Mouse (Mus musculus): ENCODE measurements around the gene Omp. TPM values are rescaled to one million over a fixed set of nuclear protein-coding genes. Genes with fewer than 3 reads are reported as not detected.

Gene Omp
- polyA plus RNA-seq, 1 experiment: 9.2 TPM

GRCm38 (mm10) chr7:98171141-98172073 lies 26.1 kb upstream of the Omp start:
- DNase-seq (ENCODE audit: low read depth): no peak

GRCm38 (mm10) chr7:98164999-98165528 lies 19.8 kb upstream of the Omp start:
- no peak for DNase-seq (ENCODE audit: low read depth)

GRCm38 (mm10) chr7:98164382-98164998 lies 19.2 kb upstream of the Omp start:
- no peak for DNase-seq (ENCODE audit: low read depth)

GRCm38 (mm10) chr7:98163700-98164099 lies 18.4 kb upstream of the Omp start:
- no peak for DNase-seq (ENCODE audit: low read depth)

GRCm38 (mm10) chr7:98162239-98162638 lies 16.9 kb upstream of the Omp start:
- no peak for DNase-seq (ENCODE audit: low read depth)

- no peak for DNase-seq (ENCODE audit: low read depth)
These were observed 14.9 kb upstream of the Omp start for GRCm38 (mm10) chr7:98160041-98160740.

- no peak for DNase-seq (ENCODE audit: low read depth)
These were observed 13.2 kb upstream of the Omp start for GRCm38 (mm10) chr7:98158481-98158880.

- DNase-seq (ENCODE audit: low read depth): no peak
These were observed 12.5 kb upstream of the Omp start for GRCm38 (mm10) chr7:98157636-98158332.

GRCm38 (mm10) chr7:98156280-98156665 lies 11.0 kb upstream of the Omp start:
- DNase-seq (ENCODE audit: low read depth): no peak

GRCm38 (mm10) chr7:98155546-98156279 lies 10.4 kb upstream of the Omp start:
- DNase-seq (ENCODE audit: low read depth): no peak

GRCm38 (mm10) chr7:98153892-98154291 lies 8.6 kb upstream of the Omp start:
- DNase-seq (ENCODE audit: low read depth): no peak

- DNase-seq (ENCODE audit: low read depth): no peak
These were observed 8.0 kb upstream of the Omp start for GRCm38 (mm10) chr7:98153345-98153744.

GRCm38 (mm10) chr7:98152400-98152799 lies 7.1 kb upstream of the Omp start:
- no peak for DNase-seq (ENCODE audit: low read depth)

- DNase-seq (ENCODE audit: low read depth): no peak
These were observed 5.2 kb upstream of the Omp start for GRCm38 (mm10) chr7:98150525-98150924.

GRCm38 (mm10) chr7:98149802-98150201 lies 4.5 kb upstream of the Omp start:
- DNase-seq (ENCODE audit: low read depth): no peak

- no peak for DNase-seq (ENCODE audit: low read depth)
These were observed 3.6 kb upstream of the Omp start for GRCm38 (mm10) chr7:98148721-98149407.

- DNase-seq (ENCODE audit: low read depth): no peak
These were observed 2.5 kb upstream of the Omp start for GRCm38 (mm10) chr7:98147766-98148165.

- DNase-seq (ENCODE audit: low read depth): no peak
These were observed 1.1 kb upstream of the Omp start for GRCm38 (mm10) chr7:98146447-98146845.

GRCm38 (mm10) chr7:98145842-98146446 lies 642 bp upstream of the Omp start:
- DNase-seq (ENCODE audit: low read depth): no peak

GRCm38 (mm10) chr7:98142648-98143047 lies 2.7 kb downstream of the Omp start:
- no peak for DNase-seq (ENCODE audit: low read depth)
